Mouse (Mus musculus): ENCODE results near the gene Plekha6. TPM values are rescaled to one million over a fixed set of nuclear protein-coding genes. Genes with fewer than 3 reads are reported as not detected.

The Plekha6 gene
- polyA plus RNA-seq, 1 experiment from 2014 or later, result 19.8 TPM

DNA sequence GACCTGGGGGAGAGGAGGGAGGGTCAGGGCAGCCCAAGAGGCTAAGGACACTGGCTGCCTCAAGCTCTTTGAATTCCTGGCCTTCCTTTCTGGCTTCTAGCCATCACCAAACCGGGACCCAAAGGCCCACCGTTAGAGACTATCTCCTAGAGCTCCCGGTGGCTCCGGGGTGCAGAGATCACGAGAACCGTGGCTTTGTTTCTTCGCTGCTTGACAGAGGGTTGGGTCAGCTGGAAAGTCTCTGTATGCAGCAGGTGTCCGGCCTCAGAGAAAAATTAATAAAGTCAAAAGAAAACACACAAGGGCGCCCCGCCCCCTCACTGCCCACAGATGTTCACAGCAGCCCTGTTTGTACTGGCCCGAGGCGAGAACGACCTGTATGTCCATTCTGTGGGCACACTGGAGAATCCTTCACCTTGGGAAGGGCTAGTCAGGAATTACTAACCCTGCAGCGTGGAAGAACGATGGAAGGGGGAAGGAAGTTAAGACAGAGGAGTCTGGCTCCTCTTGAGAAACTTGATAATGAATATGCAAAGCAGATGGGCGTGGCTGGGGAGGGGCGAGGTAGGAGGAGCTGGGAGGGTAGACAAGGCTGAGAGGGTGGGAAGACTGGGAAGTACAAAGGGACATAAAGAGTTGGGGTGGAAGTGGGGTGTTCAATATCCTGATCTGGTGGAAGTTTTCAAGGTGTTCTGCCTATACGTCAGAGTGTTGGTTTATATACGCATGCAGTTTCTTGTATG is 4.5 kb downstream of the Plekha6 start:
- peak overlapping the region; percentile 22; the same call in 1 of the 2 replicates for H3K4me2 ChIP-seq (replicated peaks; ENCODE audit: low read depth, low read length)
- H3K27ac ChIP-seq (ENCODE audit: low read length), result no peak overlapping the region
- no peaks in the 10 kb centered on the region for H3K9me3 ChIP-seq (ENCODE audit: control insufficient read depth, low read depth, low read length)
- no peak overlapping the region for H3K9ac ChIP-seq (replicated peaks; ENCODE audit: low read depth, low read length)
- no peak overlapping the region for H3K4me3 ChIP-seq (ENCODE audit: low read depth, low read length)
- H3K4me1 ChIP-seq (ENCODE audit: control insufficient read depth, insufficient read depth, low read length), result peaks cover 20% of the 10 kb centered on the region
- ATAC-seq (ENCODE audit: insufficient number of reproducible peaks, insufficient read depth, low FRiP score, low read depth), result no peak
- no peaks in the 10 kb centered on the region for H3K27me3 ChIP-seq (ENCODE audit: control insufficient read depth, insufficient read depth, low read length)
- WGBS, result 21% methylated on average over 19 of the region's 19 CpGs
- no peaks in the 10 kb centered on the region for H3K36me3 ChIP-seq (ENCODE audit: control insufficient read depth, insufficient read depth, low read length)

DNA sequence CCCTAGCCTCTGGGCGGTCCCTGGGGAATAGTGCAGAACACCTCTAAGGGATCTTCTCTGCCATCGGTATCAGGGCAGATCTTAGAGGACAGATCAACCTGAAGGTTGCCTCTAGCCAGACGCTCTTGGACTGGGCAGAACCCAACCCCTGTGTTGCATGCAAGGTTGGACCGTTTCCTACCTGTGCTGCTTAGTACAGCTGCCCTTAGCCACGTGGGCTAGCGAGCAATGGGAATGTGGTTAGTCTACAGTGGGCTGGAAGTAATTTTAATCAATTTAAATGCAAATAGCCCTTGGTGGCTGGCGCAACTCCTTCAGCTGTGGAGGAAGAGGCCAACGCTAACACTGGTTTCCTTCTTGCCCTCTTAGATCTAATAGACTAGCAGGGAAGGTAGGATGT is 6.2 kb downstream of the Plekha6 start:
- WGBS, result 80% methylated on average over 8 of the region's 8 CpGs
- Histone ChIP-seq H3K4me2 (replicated peaks; ENCODE audit: low read depth, low read length) (no peak overlapping the region), H3K27me3 (ENCODE audit: control insufficient read depth, insufficient read depth, low read length) (no peaks in the 10 kb centered on the region), H3K9ac (replicated peaks; ENCODE audit: low read depth, low read length) (no peak overlapping the region), H3K4me1 (ENCODE audit: control insufficient read depth, insufficient read depth, low read length) (peaks cover 8% of the 10 kb centered on the region; the same call in 1 of the 2 replicates), H3K4me3 (ENCODE audit: low read depth, low read length) (no peak overlapping the region), H3K9me3 (ENCODE audit: control insufficient read depth, low read depth, low read length) (no peaks in the 10 kb centered on the region), H3K36me3 (ENCODE audit: control insufficient read depth, insufficient read depth, low read length) (no peaks in the 10 kb centered on the region), H3K27ac (ENCODE audit: low read length) (no peak overlapping the region)
- ATAC-seq (ENCODE audit: insufficient number of reproducible peaks, insufficient read depth, low FRiP score, low read depth), result no peak

DNA sequence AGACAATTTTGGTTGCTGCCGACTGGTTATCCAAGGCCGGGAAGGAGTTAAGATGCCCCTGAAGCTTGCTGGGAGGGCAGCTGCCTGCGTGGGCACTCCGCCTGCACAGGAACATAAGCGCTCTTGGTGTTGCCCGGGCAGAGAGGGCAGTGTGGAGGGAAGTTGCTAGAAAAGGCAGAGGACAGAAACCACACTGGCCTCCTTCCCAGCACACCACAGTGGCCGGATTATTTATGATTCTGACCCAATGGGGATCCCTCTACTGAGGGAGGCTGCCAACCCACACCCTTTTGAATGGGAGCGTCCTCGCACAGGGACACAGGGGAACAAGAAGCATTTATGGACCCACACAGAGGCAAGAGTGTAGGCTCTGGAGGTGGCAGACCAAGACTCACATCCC is 7.3 kb downstream of the Plekha6 start:
- no peaks in the 10 kb centered on the region for H3K36me3 ChIP-seq (ENCODE audit: control insufficient read depth, insufficient read depth, low read length)
- H3K4me2 ChIP-seq (replicated peaks; ENCODE audit: low read depth, low read length), result no peak overlapping the region
- H3K27ac ChIP-seq (ENCODE audit: low read length), result no peak overlapping the region
- no peaks in the 10 kb centered on the region for H3K27me3 ChIP-seq (ENCODE audit: control insufficient read depth, insufficient read depth, low read length)
- WGBS, result 86% methylated on average over 9 of the region's 9 CpGs
- ATAC-seq (ENCODE audit: insufficient number of reproducible peaks, insufficient read depth, low FRiP score, low read depth), result no peak
- H3K9me3 ChIP-seq (ENCODE audit: control insufficient read depth, low read depth, low read length), result no peaks in the 10 kb centered on the region
- no peak overlapping the region for H3K9ac ChIP-seq (replicated peaks; ENCODE audit: low read depth, low read length)
- H3K4me1 ChIP-seq (ENCODE audit: control insufficient read depth, insufficient read depth, low read length), result peaks cover 8% of the 10 kb centered on the region; the same call in 1 of the 2 replicates
- H3K4me3 ChIP-seq (ENCODE audit: low read depth, low read length), result no peak overlapping the region

DNA sequence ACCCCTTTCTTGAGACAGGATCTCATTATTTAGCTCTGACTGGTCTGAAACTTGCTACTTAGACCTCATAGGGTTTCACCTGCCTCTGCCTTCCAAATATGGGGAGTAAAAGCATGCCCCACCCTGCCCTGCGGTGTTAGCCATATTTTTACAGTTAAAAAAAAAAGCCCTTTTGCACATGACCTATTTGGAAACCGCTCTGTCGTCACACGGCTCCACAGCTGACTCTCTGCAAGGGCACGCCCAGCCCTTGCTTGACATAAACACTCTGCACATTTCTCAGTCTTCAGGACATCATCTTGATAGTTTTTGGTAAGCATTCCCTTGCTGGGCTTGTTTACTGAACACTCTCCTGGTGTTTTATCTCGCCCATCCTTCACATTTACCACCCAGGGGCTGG is 11.1 kb downstream of the Plekha6 start:
- ATAC-seq (ENCODE audit: insufficient number of reproducible peaks, insufficient read depth, low FRiP score, low read depth), result no peak
- H3K4me3 ChIP-seq (ENCODE audit: low read depth, low read length), result no peak overlapping the region
- H3K4me1 ChIP-seq (ENCODE audit: control insufficient read depth, insufficient read depth, low read length), result 0 out of 2 replicates have a peak, but pooled peaks cover 2% of the 10 kb centered on the region
- H3K9ac ChIP-seq (replicated peaks; ENCODE audit: low read depth, low read length), result no peak overlapping the region
- no peaks in the 10 kb centered on the region for H3K9me3 ChIP-seq (ENCODE audit: control insufficient read depth, low read depth, low read length)
- H3K4me2 ChIP-seq (replicated peaks; ENCODE audit: low read depth, low read length), result no peak overlapping the region
- no peak overlapping the region for H3K27ac ChIP-seq (ENCODE audit: low read length)
- 43% methylated on average over 6 of the region's 6 CpGs for WGBS
- no peaks in the 10 kb centered on the region for H3K36me3 ChIP-seq (ENCODE audit: control insufficient read depth, insufficient read depth, low read length)
- H3K27me3 ChIP-seq (ENCODE audit: control insufficient read depth, insufficient read depth, low read length), result no peaks in the 10 kb centered on the region

DNA sequence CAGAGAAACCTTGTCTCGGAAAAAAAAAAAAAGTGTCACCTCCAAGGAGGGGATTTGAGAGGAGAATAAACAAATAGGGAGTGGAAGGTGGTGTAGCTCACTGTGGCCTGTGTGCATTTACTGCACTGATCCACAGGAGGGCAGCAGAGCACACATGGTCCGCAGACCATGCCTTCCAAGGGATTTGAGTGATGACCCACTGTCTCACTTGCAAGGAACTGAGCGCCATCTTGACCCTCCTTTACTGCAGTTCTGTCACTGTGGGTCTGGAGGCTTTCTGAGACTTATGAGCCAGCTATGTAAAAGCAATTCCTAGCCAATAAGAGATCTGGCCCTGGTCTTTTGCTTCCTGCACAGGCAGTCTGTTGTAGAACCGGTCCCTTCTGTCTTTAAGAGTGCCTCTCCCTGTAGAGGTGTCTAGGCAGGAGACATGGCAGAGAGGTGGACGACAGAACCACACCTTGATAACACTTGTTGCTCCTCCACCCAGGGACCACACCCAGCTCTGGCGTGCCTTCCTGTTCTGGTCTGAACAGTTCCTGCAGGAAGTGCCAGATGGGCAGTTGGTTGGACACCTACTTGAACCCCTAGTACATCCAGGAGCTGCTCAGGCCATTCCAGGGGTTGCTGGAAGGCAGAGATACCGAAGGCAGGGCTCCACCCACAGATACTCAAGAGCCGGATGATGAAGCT is 13.6 kb downstream of the Plekha6 start:
- Histone ChIP-seq H3K9ac (replicated peaks; ENCODE audit: low read depth, low read length) (no peak overlapping the region), H3K9me3 (ENCODE audit: control insufficient read depth, low read depth, low read length) (no peaks in the 10 kb centered on the region), H3K36me3 (ENCODE audit: control insufficient read depth, insufficient read depth, low read length) (no peaks in the 10 kb centered on the region), H3K4me1 (ENCODE audit: control insufficient read depth, insufficient read depth, low read length) (peaks cover 12% of the 10 kb centered on the region), H3K27me3 (ENCODE audit: control insufficient read depth, insufficient read depth, low read length) (no peaks in the 10 kb centered on the region), H3K4me2 (replicated peaks; ENCODE audit: low read depth, low read length) (no peak overlapping the region), H3K4me3 (ENCODE audit: low read depth, low read length) (no peak overlapping the region), H3K27ac (ENCODE audit: low read length) (no peak overlapping the region)
- 47% methylated on average over 8 of the region's 8 CpGs for WGBS
- peak; percentile 35; the same call in 1 of the 2 replicates for ATAC-seq (ENCODE audit: insufficient number of reproducible peaks, insufficient read depth, low FRiP score, low read depth)

DNA sequence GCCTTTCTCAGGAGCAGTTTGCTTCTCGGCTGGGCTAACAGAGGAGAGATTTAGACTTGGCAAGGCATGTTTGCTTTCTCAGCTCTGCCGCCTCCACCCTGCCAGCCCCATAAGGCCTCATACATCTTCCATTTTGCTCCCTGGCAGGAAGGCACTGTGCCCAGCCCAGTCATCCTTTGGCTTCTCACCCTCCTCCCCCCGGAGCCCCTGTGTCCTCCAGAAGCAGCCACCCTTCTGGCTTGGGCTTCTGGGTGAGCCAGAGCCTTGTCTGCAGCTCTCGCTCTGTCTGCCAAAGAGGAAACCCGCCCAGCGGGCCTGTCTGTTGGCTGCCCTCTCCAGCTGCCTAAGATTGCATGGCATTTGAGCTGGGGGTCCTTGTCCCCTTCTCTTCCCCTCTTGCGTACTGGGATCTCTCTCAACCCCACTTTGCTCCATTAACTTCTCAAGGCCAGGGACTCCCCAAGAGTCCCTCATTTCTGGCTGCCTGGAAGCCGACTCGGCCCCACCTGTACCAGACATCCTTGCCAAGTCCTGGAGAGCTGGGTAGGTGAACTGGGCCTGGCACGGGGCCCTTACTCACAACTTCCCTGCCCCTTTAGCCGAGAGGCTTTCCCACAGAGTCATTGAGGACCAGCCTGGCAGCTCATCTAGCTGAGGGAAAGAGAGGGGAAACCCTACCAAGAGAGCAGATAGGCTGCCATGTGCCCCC is 14.9 kb downstream of the Plekha6 start:
- Histone ChIP-seq H3K9ac (replicated peaks; ENCODE audit: low read depth, low read length) (no peak overlapping the region), H3K4me1 (ENCODE audit: control insufficient read depth, insufficient read depth, low read length) (peaks cover 17% of the 10 kb centered on the region), H3K9me3 (ENCODE audit: control insufficient read depth, low read depth, low read length) (no peaks in the 10 kb centered on the region), H3K27ac (ENCODE audit: low read length) (no peak overlapping the region), H3K4me2 (replicated peaks; ENCODE audit: low read depth, low read length) (no peak overlapping the region), H3K4me3 (ENCODE audit: low read depth, low read length) (no peak overlapping the region), H3K27me3 (ENCODE audit: control insufficient read depth, insufficient read depth, low read length) (no peaks in the 10 kb centered on the region), H3K36me3 (ENCODE audit: control insufficient read depth, insufficient read depth, low read length) (no peaks in the 10 kb centered on the region)
- 78% methylated on average over 11 of the region's 11 CpGs for WGBS
- no peak for ATAC-seq (ENCODE audit: insufficient number of reproducible peaks, insufficient read depth, low FRiP score, low read depth)

DNA sequence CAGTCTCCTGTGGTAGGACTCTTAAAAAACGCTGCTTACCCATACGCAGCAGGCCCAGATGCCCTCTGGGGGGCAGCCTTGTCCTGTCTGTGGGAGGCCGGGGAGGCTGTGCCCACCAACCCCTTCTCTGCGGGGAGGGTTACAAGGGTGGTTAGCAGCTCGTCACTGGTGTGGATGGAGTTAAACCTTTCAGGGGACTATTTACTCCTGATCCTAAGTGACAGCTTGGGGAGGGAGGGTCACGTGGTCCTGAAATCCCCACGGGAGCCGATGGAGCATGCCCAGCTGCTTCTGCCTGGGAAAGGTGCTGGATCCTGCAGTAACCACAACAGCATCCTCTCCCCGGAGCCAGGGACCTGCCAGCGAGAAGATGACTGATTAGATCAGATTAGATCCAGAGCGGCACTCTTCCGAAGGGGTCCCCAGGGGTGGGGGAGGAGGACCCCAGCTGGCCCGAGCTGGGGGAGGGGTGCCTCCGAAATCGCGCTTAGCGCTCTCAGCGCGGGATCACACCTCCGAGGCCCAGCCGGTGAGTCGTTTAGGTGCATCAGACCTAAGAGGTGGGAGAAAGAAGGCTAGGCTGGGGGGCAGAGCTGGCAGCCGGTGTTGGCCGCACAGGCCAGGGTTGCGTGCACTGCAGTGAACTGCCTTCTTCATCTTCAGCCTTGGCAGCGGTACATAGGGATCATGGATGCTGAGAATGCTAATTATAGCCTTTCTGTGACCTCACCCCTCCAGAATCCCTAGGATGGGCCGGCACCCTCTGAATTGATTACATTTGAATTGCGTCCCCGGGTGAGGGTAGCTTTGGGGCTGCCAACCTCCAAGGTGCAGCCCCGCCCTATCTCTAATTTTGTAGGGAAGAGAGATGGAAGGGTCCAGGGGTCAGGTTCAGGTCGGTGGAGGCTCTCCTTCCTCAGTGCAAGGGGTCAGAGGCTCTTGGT is 17.3 kb downstream of the Plekha6 start:
- peak overlapping the region; percentile 34 for H3K4me3 ChIP-seq (ENCODE audit: low read depth, low read length)
- H3K9ac ChIP-seq (replicated peaks; ENCODE audit: low read depth, low read length), result 0 out of 2 replicates have a peak overlapping the region, but pooled peaks have one; percentile 1
- H3K36me3 ChIP-seq (ENCODE audit: control insufficient read depth, insufficient read depth, low read length), result no peaks in the 10 kb centered on the region
- no peaks in the 10 kb centered on the region for H3K27me3 ChIP-seq (ENCODE audit: control insufficient read depth, insufficient read depth, low read length)
- no peaks in the 10 kb centered on the region for H3K9me3 ChIP-seq (ENCODE audit: control insufficient read depth, low read depth, low read length)
- WGBS, result 1% methylated on average over 31 of the region's 31 CpGs
- peaks cover 17% of the 10 kb centered on the region for H3K4me1 ChIP-seq (ENCODE audit: control insufficient read depth, insufficient read depth, low read length)
- H3K4me2 ChIP-seq (replicated peaks; ENCODE audit: low read depth, low read length), result peak overlapping the region; percentile 65
- peak; percentile 66 for ATAC-seq (ENCODE audit: insufficient number of reproducible peaks, insufficient read depth, low FRiP score, low read depth)
- no peak overlapping the region; the same call in 1 of the 2 replicates for H3K27ac ChIP-seq (ENCODE audit: low read length)
